Mouse (Mus musculus) cerebellum, postnatal 4 days (tissue): ENCODE measurements around the gene Kifc3.

Experiments
- DNase-seq, 2 experiments: peaks; one replicate each; pipeline ENCODE4 v3.0.0; 2022; ENCODE audit warnings: low spot score in 2 of 2, mixed read lengths in 1 of 2

The Kifc3 gene

DNA sequence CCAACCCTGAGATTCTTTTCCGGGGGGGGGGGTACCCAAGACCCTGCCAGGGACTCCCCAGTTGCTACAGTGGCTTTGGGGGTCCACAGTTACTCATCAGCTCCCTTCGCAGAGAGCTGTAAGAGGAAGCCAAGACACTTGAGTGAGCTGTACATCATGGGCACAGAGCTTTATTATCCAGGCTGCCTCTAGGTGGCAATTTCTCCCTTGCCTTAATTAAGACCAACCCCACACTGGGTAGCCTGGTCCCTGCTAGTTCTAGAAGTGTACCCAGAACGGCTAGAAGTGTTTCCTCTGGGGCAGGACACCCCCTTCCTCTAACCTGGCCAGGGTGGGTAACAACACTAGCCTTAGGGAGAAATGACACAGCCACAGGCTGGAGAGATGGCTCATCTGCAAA is 67.4 kb downstream of the Kifc3 start:
- DNase-seq, result no peak

DNA sequence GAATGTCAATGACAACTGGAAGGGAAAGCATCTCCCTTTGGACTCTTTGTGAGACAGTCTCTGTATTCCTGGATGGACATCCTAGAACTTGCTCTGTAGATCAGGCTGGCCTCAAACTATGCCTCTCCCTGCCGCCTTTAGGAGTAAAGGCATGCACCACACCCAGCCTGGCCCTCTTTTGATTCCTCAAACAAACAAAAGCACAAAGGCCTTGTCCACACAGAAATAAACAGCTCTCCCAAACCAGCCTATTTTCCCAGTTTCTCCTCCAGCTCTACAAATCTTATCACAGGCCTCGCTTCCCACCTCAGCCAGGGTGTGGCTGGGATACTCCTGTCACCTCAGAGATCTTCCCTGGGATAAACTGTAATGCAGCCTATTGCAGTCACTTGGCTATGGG is 68.4 kb downstream of the Kifc3 start:
- no peak for DNase-seq

GRCm38 (mm10) chr8:95131983-95132382 is 70.6 kb downstream of the Kifc3 start:
- DNase-seq, result no peak

DNA sequence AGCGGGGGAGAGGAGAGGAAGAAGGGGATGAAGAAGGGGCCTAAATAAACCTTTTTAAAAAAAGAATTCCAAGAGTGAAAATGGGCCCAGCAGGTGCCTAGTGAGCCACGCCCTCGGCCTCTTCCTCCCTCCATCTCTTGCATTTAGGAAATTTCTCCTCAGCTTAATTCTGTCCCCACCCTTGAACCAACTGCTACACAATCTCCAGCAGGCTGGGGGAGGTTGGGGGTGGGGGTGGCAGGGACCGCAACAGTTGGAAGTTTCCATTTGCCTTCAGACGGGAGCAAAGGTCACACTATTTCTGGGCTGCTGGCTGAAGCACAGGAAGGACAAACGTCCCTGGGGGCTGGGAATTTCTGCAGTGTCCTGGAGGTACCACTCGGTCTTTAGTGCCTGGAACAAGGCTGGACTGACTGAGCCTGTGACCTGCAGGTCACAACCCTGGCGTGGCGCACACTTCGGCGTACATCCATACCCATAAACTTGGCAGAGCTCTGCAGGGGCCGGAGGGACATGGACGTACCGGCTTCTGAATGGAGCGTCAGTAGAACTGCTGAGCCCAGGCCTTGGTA is 71.6 kb downstream of the Kifc3 start:
- no peak for DNase-seq

GRCm38 (mm10) chr8:95128750-95129260 is 73.8 kb downstream of the Kifc3 start:
- DNase-seq, result no peak

- DNase-seq, result no peak
Measured at GRCm38 (mm10) chr8:95127658-95128057, 75.0 kb downstream of the Kifc3 start.

- no peak for DNase-seq
Measured at GRCm38 (mm10) chr8:95126497-95126896, 76.1 kb downstream of the Kifc3 start.

- no peak for DNase-seq
Measured at GRCm38 (mm10) chr8:95123455-95123854, 79.2 kb downstream of the Kifc3 start.

- peak in 1 of 2 experiments; percentile 37 for DNase-seq
Measured at GRCm38 (mm10) chr8:95113750-95114149, 88.9 kb downstream of the Kifc3 start.

DNA sequence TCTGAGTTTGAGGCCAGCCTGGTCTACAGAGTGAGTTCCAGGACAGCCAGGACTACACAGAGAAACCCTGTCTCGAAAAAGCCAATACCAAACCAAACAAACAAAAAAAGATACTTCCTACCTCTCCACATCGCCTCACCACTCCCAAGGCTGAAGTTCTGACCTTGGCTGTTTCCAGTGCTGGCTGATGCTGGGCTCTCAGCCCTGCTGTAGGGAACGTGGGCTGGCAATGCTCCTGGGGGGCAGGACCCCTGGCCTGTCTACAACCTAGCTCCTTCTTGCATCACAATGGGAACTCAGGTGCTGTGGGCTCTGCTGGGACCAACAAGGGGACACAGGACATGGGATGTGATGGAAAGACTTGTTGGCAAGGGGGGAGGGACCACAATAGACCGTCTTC is 89.5 kb downstream of the Kifc3 start:
- DNase-seq, result no peak

DNA sequence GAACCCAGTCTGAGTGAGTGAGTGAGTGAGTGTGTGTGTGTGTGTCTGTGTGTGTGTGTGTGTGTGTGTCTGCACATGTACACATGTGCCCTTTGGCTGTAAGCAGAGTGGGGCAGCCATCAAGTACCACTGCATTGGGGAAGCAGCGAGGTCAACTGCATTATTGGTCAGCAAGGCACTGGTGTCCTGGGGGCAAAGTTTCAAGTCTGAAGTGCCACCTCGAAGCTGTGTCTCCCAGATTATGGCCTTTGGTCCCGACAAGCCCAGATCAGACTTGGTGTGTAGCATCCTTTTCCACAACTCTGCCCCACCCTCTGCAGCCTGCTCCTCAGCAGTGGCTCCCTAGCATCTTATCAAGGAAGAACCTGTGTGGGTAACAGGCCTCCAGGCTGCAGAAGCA is 90.0 kb downstream of the Kifc3 start:
- no peak for DNase-seq

GRCm38 (mm10) chr8:95107306-95107705 is 95.3 kb downstream of the Kifc3 start:
- no peak for DNase-seq

DNA sequence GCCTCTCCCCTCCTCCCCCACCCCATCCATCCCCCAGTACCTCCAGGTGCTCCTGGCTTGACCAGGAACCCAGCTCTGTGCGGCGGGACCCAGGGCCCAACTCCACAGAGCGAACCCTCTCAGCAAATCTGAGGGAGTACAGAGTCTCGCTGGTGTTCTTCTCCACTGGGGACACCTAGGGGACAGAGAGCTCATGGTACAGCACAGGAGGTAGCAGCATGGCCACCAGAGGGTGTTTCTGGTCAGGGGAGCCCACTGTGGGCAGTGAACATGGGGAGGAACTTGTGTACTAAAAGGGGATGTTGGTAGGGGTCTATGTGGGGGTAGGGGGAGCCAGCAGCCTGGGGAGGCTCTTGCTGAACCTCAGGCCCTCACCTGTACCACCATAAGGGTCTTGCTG is 100.6 kb downstream of the Kifc3 start:
- no peak for DNase-seq

DNA sequence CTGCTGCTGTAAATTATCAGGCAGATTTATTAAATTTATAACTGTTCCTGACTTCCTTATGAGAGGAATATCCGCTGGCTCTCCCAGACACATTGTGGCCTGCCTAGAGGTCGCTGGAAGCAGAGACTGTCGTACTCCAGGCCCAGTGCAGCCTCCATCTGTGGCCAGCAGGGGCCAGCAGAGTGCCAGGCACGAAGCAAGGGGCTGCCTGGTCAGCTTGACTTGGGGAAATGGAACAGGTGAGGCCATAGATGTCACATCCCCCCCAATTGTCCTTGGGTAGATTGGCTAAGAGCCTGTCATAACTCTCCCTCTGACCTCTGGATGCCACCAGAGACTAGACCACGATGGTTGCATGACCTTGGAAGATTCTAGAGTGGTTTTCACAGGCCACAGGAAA is 103.6 kb downstream of the Kifc3 start:
- peak; percentile 61 to 79 for DNase-seq

GRCm38 (mm10) chr8:95093574-95093973 is 109.0 kb downstream of the Kifc3 start:
- DNase-seq, result no peak

DNA sequence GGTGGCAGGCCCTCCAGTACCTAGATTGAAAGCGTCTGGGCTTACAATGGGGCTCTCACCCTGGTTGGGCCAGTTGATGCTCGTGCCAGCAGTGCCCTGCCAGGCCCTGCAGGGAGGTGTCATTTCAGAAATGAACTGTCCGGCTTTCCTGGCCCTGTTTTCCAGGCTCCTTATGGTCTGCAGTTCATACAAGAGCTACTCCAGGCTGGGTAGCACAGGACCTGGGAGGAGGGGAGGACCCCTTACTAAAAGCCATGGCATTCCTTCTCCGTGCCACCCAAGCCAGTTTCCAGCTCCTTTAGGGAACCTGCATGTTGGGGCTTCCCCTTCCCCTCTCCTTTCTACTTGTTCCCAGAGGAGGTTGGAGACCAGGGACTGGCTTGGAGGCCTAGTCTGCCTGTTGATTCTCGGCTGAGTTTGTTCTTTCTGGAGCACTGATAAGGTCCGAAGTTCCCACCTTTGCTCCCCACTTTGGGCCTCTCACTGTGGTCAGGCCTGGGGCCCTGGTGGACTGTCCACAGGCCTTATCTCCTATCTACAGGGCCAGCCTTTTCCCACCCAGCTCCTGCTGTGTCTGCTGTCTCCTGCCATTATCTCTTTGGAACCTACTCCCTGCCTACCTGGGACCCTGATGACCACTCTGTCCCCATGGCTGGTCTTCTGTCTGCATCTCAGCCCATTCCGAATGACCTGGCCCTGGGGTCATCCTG is 117.0 kb downstream of the Kifc3 start:
- DNase-seq, result no peak

DNA sequence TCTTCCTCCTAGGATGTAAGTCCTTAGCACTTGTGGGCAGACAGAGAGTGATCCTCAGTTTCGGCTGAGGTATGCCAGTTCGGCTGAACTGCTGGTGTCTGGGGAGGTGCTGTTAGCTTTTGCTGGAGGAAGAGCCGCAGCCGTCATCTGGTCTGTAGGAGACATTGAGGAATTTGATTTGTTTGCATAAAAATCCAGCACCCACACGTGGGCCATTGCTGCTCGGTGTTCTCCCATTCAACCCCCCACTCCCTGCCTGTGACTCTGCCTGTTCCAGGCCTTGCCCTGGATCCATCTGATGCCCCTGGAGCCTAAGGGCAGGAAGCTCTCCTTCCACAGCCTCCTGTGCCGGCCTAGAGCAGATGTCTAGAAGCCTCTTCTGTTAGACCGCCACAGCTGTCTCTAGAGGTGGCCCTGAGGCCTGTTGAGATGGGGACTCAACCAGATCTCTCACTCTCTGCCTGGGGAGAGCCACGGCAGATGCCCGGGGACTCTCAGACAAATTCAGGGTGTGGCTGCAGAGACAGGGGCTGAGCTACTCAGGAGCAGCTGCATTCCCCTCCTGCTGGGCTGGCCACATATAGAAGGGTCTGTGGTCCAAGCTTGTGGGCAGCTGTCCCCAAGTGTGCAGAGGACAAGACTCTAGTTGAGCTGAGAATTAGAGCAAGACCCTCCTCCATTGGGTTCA is 117.7 kb downstream of the Kifc3 start:
- no peak for DNase-seq

- DNase-seq, result no peak
Measured at GRCm38 (mm10) chr8:95084261-95084660, 118.4 kb downstream of the Kifc3 start.

DNA sequence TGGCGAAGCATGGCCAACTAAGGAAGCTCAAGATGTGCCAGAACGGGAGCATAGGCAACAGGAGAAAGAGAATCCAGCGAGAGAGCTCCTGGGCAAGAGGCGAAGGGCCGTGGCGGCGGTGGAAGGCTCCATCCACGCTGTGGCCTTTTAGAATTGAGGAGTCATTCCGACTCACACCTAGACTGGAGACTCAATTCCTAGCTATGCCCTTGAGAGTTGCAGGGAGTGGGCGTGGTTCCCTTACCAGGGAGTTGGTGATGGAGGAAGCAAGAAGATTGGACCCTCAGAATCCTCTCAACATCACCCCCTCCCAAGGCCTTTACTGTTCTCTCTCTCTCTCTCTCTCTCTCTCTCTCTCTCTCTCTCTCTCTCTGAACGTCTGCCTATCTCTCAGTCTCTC is 121.0 kb downstream of the Kifc3 start:
- DNase-seq, result no peak

GRCm38 (mm10) chr8:95080381-95081341 is 122.0 kb downstream of the Kifc3 start, which contains the start of gene Katnb1:
TSS of gene Katnb1 (plus strand) at chr8:95081186.
- DNase-seq, result peak; percentile 87 to 96

- DNase-seq, result no peak
Measured at GRCm38 (mm10) chr8:95079305-95079704, 123.3 kb downstream of the Kifc3 start.

- DNase-seq, result no peak
Measured at GRCm38 (mm10) chr8:95078055-95078454, 124.6 kb downstream of the Kifc3 start.
